Mouse (Mus musculus): ENCODE measurements around the gene Mosmo. TPM values are rescaled to one million over a fixed set of nuclear protein-coding genes. Genes with fewer than 3 reads are reported as not detected.

Gene Mosmo
- polyA plus RNA-seq, 1 experiment from 2014 or later, result 14.7 TPM

Other genes starting within 250 kb of the Mosmo start
- 169 and 175 TPM in 2 replicates for gene Uqcrc2, start 42.4 kb upstream of the Mosmo start, polyA plus RNA-seq (2016; fragmentation: Nextera tagmentation; extraction: Ambion mirVana)
- 0.28 and 0.33 TPM in 2 replicates for gene Pdzd9, start 7.3 kb upstream of the Mosmo start, polyA plus RNA-seq (2016; fragmentation: Nextera tagmentation; extraction: Ambion mirVana)
- gene Vwa3a, start 61.7 kb downstream of the Mosmo start, polyA plus RNA-seq (2016; fragmentation: Nextera tagmentation; extraction: Ambion mirVana), result 0.41 and 0.51 TPM in 2 replicates
- gene Gm5737, start 134.7 kb downstream of the Mosmo start, polyA plus RNA-seq (2016; fragmentation: Nextera tagmentation; extraction: Ambion mirVana), result not detected in 2 replicates
- gene Eef2k, start 165.2 kb downstream of the Mosmo start, polyA plus RNA-seq (2016; fragmentation: Nextera tagmentation; extraction: Ambion mirVana), result 27.9 and 29.6 TPM in 2 replicates
- 31.4 and 33.2 TPM in 2 replicates for gene Polr3e, start 240.1 kb downstream of the Mosmo start, polyA plus RNA-seq (2016; fragmentation: Nextera tagmentation; extraction: Ambion mirVana)